Mouse (Mus musculus) midbrain, embryonic 11.5 days (tissue): Measurements from ENCODE around the gene Ppfibp1. TPM values are rescaled to one million over a fixed set of nuclear protein-coding genes. Genes with fewer than 3 reads are reported as not detected.

Experiments
- ATAC-seq: fragments of 200-750 bp; cut with Nextera tagmentation; 2 replicates; pipeline ENCODE4 v1.8.0; 2017; ENCODE audit warnings: moderate TSS enrichment, moderate library complexity; ENCODE audit not compliant: low FRiP score
- DNase-seq: peaks from one replicate; pipeline ENCODE4 v3.0.0; 2015; ENCODE audit warnings: low spot score; ENCODE audit errors: missing footprints
- H3K27ac ChIP-seq: fragments of 300-500 bp; sonication (generic); 2 replicates; pipeline ENCODE4 v1.5.1; 2014; ENCODE audit warnings: low read depth, low read length
- H3K27me3 ChIP-seq: fragments of 300-500 bp; sonication (generic); 2 replicates; pipeline ENCODE4 v1.6.1; 2014; ENCODE audit warnings: mild to moderate bottlenecking, low read length, moderate library complexity, mixed read lengths; ENCODE audit not compliant: control insufficient read depth, insufficient read depth
- H3K36me3 ChIP-seq: fragments of 300-500 bp; sonication (generic); 2 replicates; pipeline ENCODE4 v1.6.1; 2014; ENCODE audit warnings: mild to moderate bottlenecking, low read length, moderate library complexity, mixed read lengths; ENCODE audit not compliant: control insufficient read depth, insufficient read depth
- H3K4me1 ChIP-seq: fragments of 300-500 bp; sonication (generic); 2 replicates; pipeline ENCODE4 v1.6.1; 2014; ENCODE audit warnings: low read length; ENCODE audit not compliant: control insufficient read depth, insufficient read depth
- H3K4me2 ChIP-seq: fragments of 300-500 bp; sonication (generic); 2 replicates; pipeline ENCODE4 v1.6.1; 2014; ENCODE audit warnings: mild to moderate bottlenecking, moderate library complexity
- H3K4me3 ChIP-seq: fragments of 300-500 bp; sonication (generic); 2 replicates; pipeline ENCODE4 v1.5.1; 2014; ENCODE audit warnings: low read depth, low read length
- H3K9ac ChIP-seq: fragments of 300-500 bp; sonication (generic); 2 replicates; pipeline ENCODE4 v1.6.1; 2014; ENCODE audit warnings: low read length
- H3K9me3 ChIP-seq: fragments of 300-500 bp; sonication (generic); 2 replicates; pipeline ENCODE4 v1.6.1; 2016; ENCODE audit warnings: low read length; ENCODE audit not compliant: control insufficient read depth
- WGBS: fragments of 180-500 bp; shearing (Covaris S2); extraction: QIAGEN DNeasy Blood & Tissue Kit; methylation state at CpG from one replicate; pipeline ENCODE4 v1.1.7; 2014; 5-methylcytosine and 5-hydroxymethylcytosine counted together
- polyA plus RNA-seq: library from polyadenylated mRNA; unstranded; fragments of >200 nt; fragmentation: Nextera tagmentation; extraction: Ambion mirVana; gene quantifications from 2 replicates; pipeline ENCODE4 v1.2.1, GENCODE M21; 2014

Ppfibp1 gene
- polyA plus RNA-seq, 1 experiment from 2014 or later, result 30.2 TPM

DNA sequence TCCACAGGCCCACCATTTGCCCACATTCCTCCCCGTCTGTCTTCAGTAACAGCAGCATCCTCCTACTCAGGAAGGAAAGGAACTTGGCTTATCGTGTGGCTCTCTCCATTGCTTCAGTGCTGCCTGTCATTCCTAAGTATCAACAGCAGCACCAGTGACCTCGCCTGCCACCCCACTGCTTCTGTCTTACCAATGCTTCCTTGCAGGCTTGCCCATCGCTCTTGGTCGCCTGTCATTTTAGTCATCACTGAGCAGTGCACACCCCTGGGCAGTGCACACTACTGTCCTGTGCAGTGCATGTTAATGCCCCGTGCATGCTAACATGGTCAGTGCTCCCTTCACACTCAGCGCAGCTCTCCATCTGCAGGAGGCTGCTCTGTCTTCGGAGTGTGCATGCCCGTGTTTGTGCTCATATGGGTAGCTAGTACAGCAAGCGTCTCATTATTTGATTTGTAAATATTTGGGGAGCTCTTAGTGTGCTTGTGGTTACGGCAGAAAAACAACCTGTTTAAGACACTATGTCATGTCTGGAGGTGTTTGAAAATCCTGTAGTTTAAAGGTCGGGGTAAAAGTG is 78.2 kb downstream of the Ppfibp1 start:
- DNase-seq (no peak), ATAC-seq (no peak)
- H3K36me3 ChIP-seq, result no peaks in the 10 kb centered on the region
- H3K27ac ChIP-seq, result no peak overlapping the region
- no peak overlapping the region for H3K9ac ChIP-seq
- no peaks in the 10 kb centered on the region for H3K4me1 ChIP-seq
- H3K27me3 ChIP-seq, result no peaks in the 10 kb centered on the region
- no peaks in the 10 kb centered on the region for H3K9me3 ChIP-seq
- WGBS, result 86% methylated on average over 12 of the region's 12 CpGs
- no peak overlapping the region for H3K4me3 ChIP-seq
- H3K4me2 ChIP-seq, result no peak overlapping the region

DNA sequence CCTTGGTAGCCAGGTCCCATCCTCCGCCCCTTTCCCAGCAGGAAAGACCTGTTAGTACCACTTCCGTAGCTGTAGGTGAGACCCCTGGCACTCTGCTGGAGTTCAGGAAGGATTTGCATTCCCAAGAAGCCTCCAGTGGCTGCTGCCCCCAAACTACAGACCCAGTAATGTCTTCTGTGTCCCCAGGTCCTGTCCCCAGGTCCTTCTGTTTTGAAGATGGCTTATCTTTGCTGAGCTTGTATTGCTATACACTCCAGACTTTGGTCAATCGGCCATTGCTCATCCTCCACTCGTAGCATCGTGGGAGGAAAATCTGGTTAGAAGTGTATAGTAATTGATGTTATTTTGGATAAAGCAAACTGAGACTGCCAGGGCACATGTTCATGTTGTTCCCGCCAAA is 79.5 kb downstream of the Ppfibp1 start:
- DNase-seq, result no peak
- no peak overlapping the region for H3K4me3 ChIP-seq
- no peaks in the 10 kb centered on the region for H3K9me3 ChIP-seq
- no peak overlapping the region for H3K4me2 ChIP-seq
- ATAC-seq, result no peak
- H3K9ac ChIP-seq, result no peak overlapping the region
- 74% methylated on average over 6 of the region's 6 CpGs for WGBS
- no peak overlapping the region for H3K27ac ChIP-seq
- no peaks in the 10 kb centered on the region for H3K27me3 ChIP-seq
- H3K4me1 ChIP-seq, result no peaks in the 10 kb centered on the region
- H3K36me3 ChIP-seq, result no peaks in the 10 kb centered on the region

DNA sequence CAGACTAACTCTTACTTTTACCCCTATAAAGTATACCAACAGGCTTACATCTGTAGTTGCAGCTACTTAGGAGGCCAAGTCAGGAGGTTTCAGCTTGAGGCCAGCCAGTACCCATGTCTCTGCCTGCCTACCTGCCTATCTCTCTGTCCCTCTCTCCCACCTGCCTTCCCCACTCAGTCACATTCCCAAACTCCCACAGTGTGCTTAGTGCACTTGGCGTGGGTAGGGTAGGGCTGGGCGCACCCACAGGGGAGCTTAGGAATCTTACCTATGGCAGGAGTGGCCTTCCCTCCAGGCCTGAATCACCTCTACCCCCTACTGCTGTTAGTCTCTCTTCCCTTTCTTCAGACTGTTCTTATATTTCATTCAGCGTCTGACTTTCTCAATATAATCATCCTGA is 82.5 kb downstream of the Ppfibp1 start:
- Histone ChIP-seq H3K4me2 (no peak overlapping the region), H3K27me3 (no peaks in the 10 kb centered on the region), H3K27ac (no peak overlapping the region), H3K4me1 (no peaks in the 10 kb centered on the region), H3K36me3 (no peaks in the 10 kb centered on the region), H3K9ac (no peak overlapping the region), H3K9me3 (no peaks in the 10 kb centered on the region), H3K4me3 (no peak overlapping the region)
- DNase-seq (no peak), ATAC-seq (no peak)
- 74% methylated on average over 3 of the region's 3 CpGs for WGBS

DNA sequence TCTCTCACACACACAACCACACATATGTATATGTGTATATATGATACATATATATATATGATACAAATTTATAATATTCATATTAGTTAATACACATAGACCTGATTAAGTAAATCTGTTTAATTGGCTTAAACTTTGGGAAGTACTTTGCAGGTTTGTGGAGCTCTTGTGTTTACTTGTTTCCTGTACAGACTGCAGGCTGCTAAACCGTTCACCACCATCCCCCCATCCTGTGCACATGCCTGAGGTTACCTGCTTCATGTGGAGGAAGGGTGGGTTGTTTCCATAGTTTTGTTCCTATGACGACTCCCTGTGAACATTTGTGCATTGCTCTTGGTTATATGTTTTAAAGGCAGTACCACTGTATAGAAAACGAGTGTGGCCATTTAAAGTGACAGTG is 83.1 kb downstream of the Ppfibp1 start:
- WGBS, result 67% methylated on average over 3 of the region's 3 CpGs
- Histone ChIP-seq H3K4me3 (no peak overlapping the region), H3K27me3 (no peaks in the 10 kb centered on the region), H3K4me1 (no peaks in the 10 kb centered on the region), H3K36me3 (no peaks in the 10 kb centered on the region), H3K27ac (no peak overlapping the region), H3K9me3 (no peaks in the 10 kb centered on the region), H3K4me2 (no peak overlapping the region), H3K9ac (no peak overlapping the region)
- DNase-seq, result no peak
- ATAC-seq, result no peak

DNA sequence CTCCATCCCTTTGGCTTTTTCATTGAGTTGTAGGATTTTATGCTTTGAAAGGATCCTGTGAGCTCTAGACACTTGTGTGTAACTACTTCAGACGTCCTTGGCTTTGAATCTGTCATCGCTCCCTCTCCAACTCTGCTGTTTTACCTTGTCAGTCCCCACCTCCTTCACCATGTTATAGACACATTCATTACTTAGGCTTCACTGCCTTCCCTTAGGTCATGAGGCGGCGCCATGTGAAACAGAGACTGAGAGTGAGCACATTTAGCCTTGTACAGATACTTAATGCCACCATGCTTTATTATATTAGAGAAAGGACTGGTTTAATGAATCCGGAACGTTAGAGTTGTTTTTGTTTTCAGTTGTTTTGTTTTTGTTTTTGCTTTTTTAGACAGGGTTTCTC is 83.7 kb downstream of the Ppfibp1 start:
- no peak overlapping the region for H3K4me3 ChIP-seq
- H3K4me2 ChIP-seq, result no peak overlapping the region
- no peak overlapping the region for H3K27ac ChIP-seq
- H3K27me3 ChIP-seq, result no peaks in the 10 kb centered on the region
- 68% methylated on average over 6 of the region's 6 CpGs for WGBS
- H3K9ac ChIP-seq, result no peak overlapping the region
- DNase-seq (no peak), ATAC-seq (no peak)
- no peaks in the 10 kb centered on the region; the same call in 1 of the 2 replicates for H3K36me3 ChIP-seq
- H3K9me3 ChIP-seq, result no peaks in the 10 kb centered on the region
- no peaks in the 10 kb centered on the region for H3K4me1 ChIP-seq

DNA sequence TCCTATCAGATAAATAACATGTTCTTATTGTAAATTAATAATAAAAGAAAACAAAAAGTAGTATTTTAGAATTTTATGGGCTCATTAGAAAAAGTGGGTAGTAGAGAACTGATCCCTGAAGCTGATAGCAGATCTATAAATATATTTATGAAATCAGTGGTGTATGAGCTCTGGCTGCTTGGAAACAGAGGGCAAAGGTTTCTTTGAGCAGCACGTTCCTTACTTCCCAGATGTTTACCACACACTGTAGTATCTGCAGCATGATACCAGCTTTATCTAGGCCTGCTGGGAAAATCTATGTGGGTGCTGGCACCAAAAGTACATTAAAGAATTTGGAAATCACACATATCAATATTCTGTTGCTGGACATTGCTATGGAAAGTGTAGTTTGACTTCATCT is 84.5 kb downstream of the Ppfibp1 start:
- H3K27ac ChIP-seq, result no peak overlapping the region
- H3K4me3 ChIP-seq, result no peak overlapping the region
- ATAC-seq (no peak), DNase-seq (no peak)
- no peaks in the 10 kb centered on the region for H3K27me3 ChIP-seq
- no peak overlapping the region for H3K9ac ChIP-seq
- no peak overlapping the region for H3K4me2 ChIP-seq
- no peaks in the 10 kb centered on the region; the same call in 1 of the 2 replicates for H3K36me3 ChIP-seq
- H3K9me3 ChIP-seq, result no peaks in the 10 kb centered on the region
- 67% methylated on average over 1 of the region's 1 CpGs for WGBS
- no peaks in the 10 kb centered on the region for H3K4me1 ChIP-seq

DNA sequence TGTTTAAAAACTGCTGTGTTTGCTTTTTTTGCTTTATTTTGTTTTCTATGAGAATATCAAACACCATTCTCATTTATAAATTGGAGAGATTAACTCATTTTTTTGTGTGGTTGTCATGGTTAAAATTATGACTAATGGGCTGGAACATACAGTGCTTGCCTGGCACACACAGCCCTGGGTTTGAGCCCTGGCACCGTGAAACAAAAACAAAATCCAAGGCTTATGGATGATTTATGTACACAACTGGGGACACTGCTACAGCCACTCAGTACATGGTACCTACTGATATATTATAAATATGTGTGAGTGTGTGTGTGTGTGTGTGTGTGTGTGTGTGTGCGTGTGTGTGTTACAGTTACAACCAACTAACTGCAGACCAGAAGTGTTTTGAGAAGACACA is 85.1 kb downstream of the Ppfibp1 start:
- ATAC-seq (no peak), DNase-seq (no peak)
- no peak overlapping the region for H3K4me3 ChIP-seq
- no peaks in the 10 kb centered on the region for H3K4me1 ChIP-seq
- H3K36me3 ChIP-seq, result no peaks in the 10 kb centered on the region; the same call in 1 of the 2 replicates
- H3K4me2 ChIP-seq, result no peak overlapping the region
- H3K27me3 ChIP-seq, result no peaks in the 10 kb centered on the region
- no peak overlapping the region for H3K9ac ChIP-seq
- 61% methylated on average over 2 of the region's 2 CpGs for WGBS
- no peaks in the 10 kb centered on the region for H3K9me3 ChIP-seq
- H3K27ac ChIP-seq, result no peak overlapping the region

DNA sequence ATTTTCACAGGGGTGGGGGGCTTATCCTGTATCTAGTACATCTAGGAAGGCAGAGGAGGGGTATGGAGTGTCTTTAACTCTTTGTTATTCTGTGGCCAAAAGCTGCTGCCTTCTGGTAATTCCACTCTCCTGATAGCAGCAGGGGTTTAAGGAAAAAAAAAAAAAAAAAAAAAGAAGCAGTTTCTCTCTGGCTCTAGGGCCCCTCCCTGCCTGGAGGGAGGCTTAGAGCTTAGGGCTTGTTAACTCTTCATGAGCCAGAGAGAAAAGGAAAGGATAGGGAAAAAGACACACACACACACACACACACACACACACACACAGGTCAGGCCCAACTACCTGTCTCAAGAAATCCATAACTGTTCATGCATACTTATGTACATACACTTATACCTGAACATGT is 85.5 kb downstream of the Ppfibp1 start:
- ATAC-seq (no peak), DNase-seq (no peak)
- Histone ChIP-seq H3K9me3 (no peaks in the 10 kb centered on the region), H3K9ac (no peak overlapping the region), H3K36me3 (no peaks in the 10 kb centered on the region; the same call in 1 of the 2 replicates), H3K4me1 (no peaks in the 10 kb centered on the region), H3K4me3 (no peak overlapping the region), H3K27ac (no peak overlapping the region), H3K27me3 (no peaks in the 10 kb centered on the region), H3K4me2 (no peak overlapping the region)

DNA sequence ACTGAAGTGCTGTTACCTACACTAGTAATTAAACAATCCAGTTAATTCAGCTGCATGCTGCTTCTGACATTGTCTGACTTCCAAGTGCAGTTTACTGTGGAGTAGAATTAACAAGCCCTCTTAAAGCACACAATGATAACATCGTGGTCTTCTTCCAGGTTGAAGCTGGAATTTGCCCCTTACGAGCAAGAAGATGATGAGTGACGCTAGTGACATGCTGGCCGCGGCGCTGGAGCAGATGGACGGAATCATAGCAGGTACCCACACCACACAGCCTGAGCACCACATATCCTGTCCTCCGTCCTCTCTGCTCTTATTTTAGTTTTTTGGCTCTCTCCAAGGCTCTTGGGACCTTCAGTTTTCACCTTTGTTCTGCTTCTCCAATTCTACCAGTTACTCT is 88.2 kb downstream of the Ppfibp1 start:
- DNase-seq (no peak), ATAC-seq (no peak)
- no peak overlapping the region for H3K4me2 ChIP-seq
- H3K9me3 ChIP-seq, result no peaks in the 10 kb centered on the region
- H3K4me3 ChIP-seq, result no peak overlapping the region
- H3K4me1 ChIP-seq, result no peaks in the 10 kb centered on the region
- no peak overlapping the region for H3K27ac ChIP-seq
- WGBS, result 87% methylated on average over 8 of the region's 8 CpGs
- no peaks in the 10 kb centered on the region; the same call in 1 of the 2 replicates for H3K36me3 ChIP-seq
- no peaks in the 10 kb centered on the region for H3K27me3 ChIP-seq
- no peak overlapping the region for H3K9ac ChIP-seq
